In the genomic region with DNA sequence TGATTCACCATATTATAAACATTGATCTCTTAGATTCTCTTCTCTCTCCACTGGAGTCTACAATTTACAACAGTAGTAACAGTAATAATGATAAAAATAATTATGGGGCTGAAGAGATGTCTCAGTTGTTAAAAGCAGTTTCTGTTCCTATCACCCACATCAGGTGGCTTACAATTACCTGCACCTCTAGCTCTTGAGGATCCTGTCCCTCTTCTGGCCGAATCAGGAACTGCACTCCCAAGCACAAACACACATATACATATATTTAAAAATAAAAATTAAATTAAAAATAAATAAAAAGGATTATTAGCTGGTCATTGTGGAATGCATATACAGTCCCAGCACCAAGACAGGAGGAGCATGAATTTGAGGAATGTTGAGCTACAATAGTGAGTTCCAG, we compare ENCODE assay signal across 12 mouse cellular contexts.
DNase-seq lines count a peak whose midpoint lies in the region; ATAC-seq lines count a peak whose summit lies in the region.
"Had no signal": no experiment of that assay in that cellular context is flagged by ENCODE, and none has a peak within 500 bp of the region (broad histone marks: within the 10 kb centered on the region; RNA-seq: fewer than 3 reads in every experiment).

No protein-coding gene starts in this region.

- H3K27me3 ChIP-seq in midbrain, embryonic 14.5 days (ENCODE audit: control insufficient read depth, insufficient read depth, low read length): no peaks in the 10 kb centered on the region
- H3K27me3 ChIP-seq in midbrain, embryonic 10.5 days (ENCODE audit: low read depth, poor library complexity, severe bottlenecking): no peaks in the 10 kb centered on the region
- H3K27me3 ChIP-seq: heart, embryonic 12.5 days; intestine, embryonic 15.5 days; limb, embryonic 12.5 days; megakaryocyte, embryonic 14.5 days had no signal

- intact Hi-C loops in heart, postnatal 36 days (cut with DNase I): no loop called here

- peak; percentile 7 for DNase-seq in heart, postnatal 4 days
- no peak for DNase-seq in heart, postnatal 36 days
- peak; percentile 27 for DNase-seq in midbrain, embryonic 14.5 days
- no peak for DNase-seq in midbrain, embryonic 10.5 days (ENCODE audit: low spot score)
- DNase-seq in NIH3T3 (ENCODE audit: low read depth): peak; percentile 43
- DNase-seq in right cerebral cortex, adult 18-20 months: no peak
- DNase-seq in ovary, postnatal 36 days (ENCODE audit: low spot score): no peak

- H3K27ac ChIP-seq in midbrain, embryonic 14.5 days (replicated peaks; ENCODE audit: low read depth, low read length): no peak overlapping the region
- no peak overlapping the region for H3K27ac ChIP-seq in midbrain, embryonic 10.5 days (replicated peaks)
- H3K27ac ChIP-seq: intestine, embryonic 15.5 days; limb, embryonic 12.5 days had no signal

- ATAC-seq in midbrain, embryonic 14.5 days (ENCODE audit: low FRiP score, low TSS enrichment): no peak
- ATAC-seq in megakaryocyte-erythroid progenitor cell, adult 5-6 weeks (replicated peaks; ENCODE audit: low FRiP score, low TSS enrichment, poor library complexity, severe bottlenecking): 0 out of 2 replicates have a peak, but pooled peaks have one; percentile 65
- ATAC-seq: intestine, embryonic 15.5 days had no signal

- WGBS in midbrain, embryonic 14.5 days: 59% methylated on average over 1 of the region's 1 CpGs
- 65% methylated on average over 1 of the region's 1 CpGs for WGBS in midbrain, embryonic 10.5 days

- no peaks in the 10 kb centered on the region for H3K4me1 ChIP-seq in midbrain, embryonic 14.5 days (ENCODE audit: control insufficient read depth, insufficient read depth, low read length)
- H3K4me1 ChIP-seq in midbrain, embryonic 10.5 days: no peaks in the 10 kb centered on the region
- H3K4me1 ChIP-seq: heart, embryonic 12.5 days; intestine, embryonic 15.5 days; limb, embryonic 12.5 days; megakaryocyte, embryonic 14.5 days had no signal

- no peak overlapping the region for H3K9ac ChIP-seq in midbrain, embryonic 14.5 days (replicated peaks; ENCODE audit: low read length)
- H3K9ac ChIP-seq: heart, embryonic 12.5 days; intestine, embryonic 15.5 days; limb, embryonic 12.5 days had no signal

- no peak overlapping the region for H3K4me3 ChIP-seq in midbrain, embryonic 14.5 days (replicated peaks; ENCODE audit: low read depth, low read length)
- H3K4me3 ChIP-seq in midbrain, embryonic 10.5 days: no peak overlapping the region
- H3K4me3 ChIP-seq: heart, embryonic 12.5 days; intestine, embryonic 15.5 days; limb, embryonic 12.5 days; megakaryocyte, embryonic 14.5 days had no signal

- no peaks in the 10 kb centered on the region for H3K36me3 ChIP-seq in midbrain, embryonic 14.5 days (ENCODE audit: control insufficient read depth, insufficient read depth, low read length)
- H3K36me3 ChIP-seq in midbrain, embryonic 10.5 days: no peaks in the 10 kb centered on the region
- H3K36me3 ChIP-seq: heart, embryonic 12.5 days; intestine, embryonic 15.5 days; limb, embryonic 12.5 days had no signal

- H3K9me3 ChIP-seq in midbrain, embryonic 14.5 days (ENCODE audit: control insufficient read depth, low read length): no peaks in the 10 kb centered on the region
- H3K9me3 ChIP-seq in midbrain, embryonic 10.5 days (replicated peaks): no peaks in the 10 kb centered on the region
- H3K9me3 ChIP-seq: heart, embryonic 12.5 days; intestine, embryonic 15.5 days; limb, embryonic 12.5 days; megakaryocyte, embryonic 14.5 days had no signal

- H3K4me2 ChIP-seq in midbrain, embryonic 14.5 days (ENCODE audit: low read length): no peak overlapping the region
- H3K4me2 ChIP-seq: heart, embryonic 12.5 days; intestine, embryonic 15.5 days; limb, embryonic 12.5 days had no signal

Comparison
In these comparisons a context has a peak if more than half of its experiments do, and no peak if none do; other contexts are left out.
1. DNase-seq: peak in heart, postnatal 4 days (single experiment), midbrain, embryonic 14.5 days (single experiment) and NIH3T3 (single experiment); none in heart, postnatal 36 days (0 of 2), midbrain, embryonic 10.5 days (single experiment), right cerebral cortex, adult 18-20 months (single experiment) and ovary, postnatal 36 days (single experiment).